Mouse (Mus musculus) E14TG2a.4 (cell line): ENCODE results near the gene Ddx6.

ENCODE experiments used
- CTCF ChIP-seq: conservative IDR thresholded peaks from 2 replicates; pipeline ENCODE4 v1.5.1; 2014; ENCODE audit warnings: low read length
- NANOG ChIP-seq: IDR thresholded peaks from 2 replicates; pipeline ENCODE4 v1.6.1; 2014; ENCODE audit warnings: borderline replicate concordance, low read length, mixed read lengths
- POU5F1 ChIP-seq: IDR thresholded peaks from 2 replicates; pipeline ENCODE4 v1.6.1; 2014; ENCODE audit warnings: low read length, borderline replicate concordance

DNA sequence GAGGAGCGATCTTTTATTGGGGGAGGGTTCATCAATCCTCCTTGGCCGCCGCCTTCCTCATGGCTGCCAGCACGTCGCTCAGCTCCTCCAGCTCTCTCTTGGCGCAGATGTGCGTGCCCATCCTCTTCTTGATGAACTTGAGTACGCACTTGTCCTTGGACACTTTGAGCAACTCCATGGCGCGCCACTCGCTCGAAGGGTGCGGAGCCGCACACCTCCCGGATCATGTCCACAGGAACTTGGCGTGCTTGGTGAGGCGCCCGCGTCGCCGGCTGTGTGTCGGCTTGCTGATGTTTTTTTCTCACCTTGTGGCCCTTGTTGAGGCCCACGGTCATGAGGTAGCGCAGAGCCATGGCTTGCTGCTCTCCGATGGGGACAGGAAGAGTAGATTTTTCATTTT lies 5.7 kb downstream of the Ddx6 start:
- TF ChIP-seq NANOG (no peak), CTCF (no peak), POU5F1 (no peak)
